Mouse (Mus musculus): ENCODE measurements around the gene Naa25. TPM values are rescaled to one million over a fixed set of nuclear protein-coding genes. Genes with fewer than 3 reads are reported as not detected.

Gene Naa25
- polyA plus RNA-seq, 1 experiment from 2014 or later = 37.2 TPM

GRCm38 (mm10) chr5:121438131-121438530 lies 40.4 kb downstream of the Naa25 start:
- 84% methylated on average over 5 of the region's 5 CpGs for WGBS (ENCODE audit: insufficient replicate concordance)
- H3K27ac ChIP-seq (ENCODE audit: low read depth, low read length) = no peak overlapping the region
- peaks cover 46% of the 10 kb centered on the region for H3K36me3 ChIP-seq (ENCODE audit: control insufficient read depth, insufficient read depth, low read length)
- H3K4me1 ChIP-seq (ENCODE audit: control insufficient read depth, insufficient read depth, low read length) = no peaks in the 10 kb centered on the region
- H3K4me3 ChIP-seq (ENCODE audit: low read depth, low read length) = no peak overlapping the region
- no peaks in the 10 kb centered on the region for H3K27me3 ChIP-seq (ENCODE audit: control insufficient read depth, insufficient read depth, low read length)
- no peak for ATAC-seq (replicated peaks; ENCODE audit: insufficient number of reproducible peaks, low FRiP score, low TSS enrichment)
- no peak overlapping the region for H3K4me2 ChIP-seq
- no peaks in the 10 kb centered on the region for H3K9me3 ChIP-seq (replicated peaks; ENCODE audit: control insufficient read depth, low read length)
- no peak overlapping the region for H3K9ac ChIP-seq (ENCODE audit: low read depth, low read length)

- Histone ChIP-seq H3K27ac (ENCODE audit: low read depth, low read length) (no peak overlapping the region), H3K9me3 (replicated peaks; ENCODE audit: control insufficient read depth, low read length) (no peaks in the 10 kb centered on the region), H3K36me3 (ENCODE audit: control insufficient read depth, insufficient read depth, low read length) (peaks cover 46% of the 10 kb centered on the region), H3K27me3 (ENCODE audit: control insufficient read depth, insufficient read depth, low read length) (no peaks in the 10 kb centered on the region), H3K9ac (ENCODE audit: low read depth, low read length) (no peak overlapping the region), H3K4me3 (ENCODE audit: low read depth, low read length) (no peak overlapping the region), H3K4me2 (no peak overlapping the region), H3K4me1 (ENCODE audit: control insufficient read depth, insufficient read depth, low read length) (no peaks in the 10 kb centered on the region)
- no peak for ATAC-seq (replicated peaks; ENCODE audit: insufficient number of reproducible peaks, low FRiP score, low TSS enrichment)
- 89% methylated on average over 11 of the region's 11 CpGs for WGBS (ENCODE audit: insufficient replicate concordance)
These were observed 41.0 kb downstream of the Naa25 start for GRCm38 (mm10) chr5:121438756-121439155.

DNA sequence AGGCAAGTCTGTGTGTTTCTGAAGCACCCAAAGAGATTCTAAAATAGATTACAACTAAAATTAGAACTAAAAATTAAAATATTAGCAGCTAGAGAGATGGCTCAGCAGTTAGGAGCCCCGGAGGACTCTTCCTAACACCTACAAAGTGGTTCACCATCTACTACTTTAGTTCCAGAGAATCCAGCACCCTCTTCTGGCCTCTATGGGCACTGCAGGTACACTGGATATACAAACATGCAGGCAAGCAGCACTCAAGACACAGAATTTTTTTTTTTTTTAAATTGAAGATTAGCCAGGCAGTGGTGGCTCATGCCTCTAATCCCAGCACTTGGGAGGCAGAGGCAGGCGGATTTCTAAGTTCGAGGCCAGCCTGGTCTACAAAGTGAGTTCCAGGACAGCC lies 45.8 kb downstream of the Naa25 start:
- peaks cover 46% of the 10 kb centered on the region for H3K36me3 ChIP-seq (ENCODE audit: control insufficient read depth, insufficient read depth, low read length)
- H3K27ac ChIP-seq (ENCODE audit: low read depth, low read length) = no peak overlapping the region
- H3K4me1 ChIP-seq (ENCODE audit: control insufficient read depth, insufficient read depth, low read length) = no peaks in the 10 kb centered on the region
- no peak overlapping the region for H3K9ac ChIP-seq (ENCODE audit: low read depth, low read length)
- WGBS (ENCODE audit: insufficient replicate concordance) = 88% methylated on average over 3 of the region's 3 CpGs
- no peak overlapping the region for H3K4me2 ChIP-seq
- no peak for ATAC-seq (replicated peaks; ENCODE audit: insufficient number of reproducible peaks, low FRiP score, low TSS enrichment)
- H3K4me3 ChIP-seq (ENCODE audit: low read depth, low read length) = no peak overlapping the region
- H3K9me3 ChIP-seq (replicated peaks; ENCODE audit: control insufficient read depth, low read length) = no peaks in the 10 kb centered on the region
- no peaks in the 10 kb centered on the region for H3K27me3 ChIP-seq (ENCODE audit: control insufficient read depth, insufficient read depth, low read length)

DNA sequence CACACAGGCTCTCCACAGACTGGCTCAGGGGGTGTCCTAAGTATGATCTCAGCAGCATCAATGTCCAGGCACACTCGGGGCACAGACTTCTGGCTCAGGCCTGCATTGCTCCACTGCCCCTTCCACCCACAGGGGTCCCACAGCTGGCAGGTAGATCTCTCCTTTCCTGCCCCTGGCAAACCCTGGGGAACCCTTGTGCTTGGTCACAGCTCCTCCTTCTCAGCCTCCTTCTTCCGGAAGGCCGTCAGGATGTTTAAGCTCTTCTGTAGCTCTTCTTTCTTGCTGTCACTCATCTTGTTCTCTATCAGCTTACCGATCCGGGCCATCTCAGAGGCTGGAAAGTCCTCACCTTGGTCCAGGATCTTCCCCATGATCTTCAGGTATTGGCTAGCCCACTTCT lies 47.1 kb downstream of the Naa25 start:
- H3K27me3 ChIP-seq (ENCODE audit: control insufficient read depth, insufficient read depth, low read length) = no peaks in the 10 kb centered on the region
- H3K4me2 ChIP-seq = no peak overlapping the region
- no peak overlapping the region for H3K9ac ChIP-seq (ENCODE audit: low read depth, low read length)
- WGBS (ENCODE audit: insufficient replicate concordance) = 89% methylated on average over 5 of the region's 5 CpGs
- H3K27ac ChIP-seq (ENCODE audit: low read depth, low read length) = no peak overlapping the region
- ATAC-seq (replicated peaks; ENCODE audit: insufficient number of reproducible peaks, low FRiP score, low TSS enrichment) = no peak
- 0 out of 2 replicates have a peak, but pooled peaks cover 4% of the 10 kb centered on the region for H3K4me1 ChIP-seq (ENCODE audit: control insufficient read depth, insufficient read depth, low read length)
- H3K9me3 ChIP-seq (replicated peaks; ENCODE audit: control insufficient read depth, low read length) = no peaks in the 10 kb centered on the region
- H3K4me3 ChIP-seq (ENCODE audit: low read depth, low read length) = no peak overlapping the region
- peaks cover 43% of the 10 kb centered on the region for H3K36me3 ChIP-seq (ENCODE audit: control insufficient read depth, insufficient read depth, low read length)

GRCm38 (mm10) chr5:121448450-121448849 lies 50.7 kb downstream of the Naa25 start:
- 94% methylated on average over 3 of the region's 3 CpGs for WGBS (ENCODE audit: insufficient replicate concordance)
- Histone ChIP-seq H3K9me3 (replicated peaks; ENCODE audit: control insufficient read depth, low read length) (no peaks in the 10 kb centered on the region), H3K9ac (ENCODE audit: low read depth, low read length) (no peak overlapping the region), H3K4me1 (ENCODE audit: control insufficient read depth, insufficient read depth, low read length) (peaks cover 12% of the 10 kb centered on the region), H3K4me2 (no peak overlapping the region), H3K27ac (ENCODE audit: low read depth, low read length) (no peak overlapping the region), H3K36me3 (ENCODE audit: control insufficient read depth, insufficient read depth, low read length) (peaks cover 27% of the 10 kb centered on the region), H3K4me3 (ENCODE audit: low read depth, low read length) (no peak overlapping the region), H3K27me3 (ENCODE audit: control insufficient read depth, insufficient read depth, low read length) (no peaks in the 10 kb centered on the region)
- ATAC-seq (replicated peaks; ENCODE audit: insufficient number of reproducible peaks, low FRiP score, low TSS enrichment) = no peak

DNA sequence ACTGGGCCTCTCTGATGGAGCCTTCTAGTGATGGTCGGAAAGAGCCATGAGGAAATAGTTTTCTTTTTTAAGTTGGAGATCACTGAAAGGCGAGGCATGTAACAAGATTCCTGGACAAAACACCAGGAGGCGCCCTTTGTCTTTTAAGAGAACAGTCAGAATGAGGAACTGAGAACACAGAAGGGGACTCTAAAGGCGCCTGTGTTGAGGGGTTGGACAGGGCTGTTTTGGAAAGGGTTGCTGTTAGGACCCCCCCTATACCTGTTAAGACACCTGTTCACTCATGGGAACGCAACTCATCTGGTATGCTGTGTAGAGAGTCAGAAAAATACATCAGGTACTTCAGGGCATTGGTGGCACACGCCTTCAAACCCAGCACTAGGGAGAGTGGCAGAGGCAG lies 52.2 kb downstream of the Naa25 start:
- Histone ChIP-seq H3K9ac (ENCODE audit: low read depth, low read length) (no peak overlapping the region), H3K36me3 (ENCODE audit: control insufficient read depth, insufficient read depth, low read length) (peaks cover 20% of the 10 kb centered on the region), H3K4me1 (ENCODE audit: control insufficient read depth, insufficient read depth, low read length) (peaks cover 25% of the 10 kb centered on the region), H3K27me3 (ENCODE audit: control insufficient read depth, insufficient read depth, low read length) (no peaks in the 10 kb centered on the region), H3K4me2 (no peak overlapping the region), H3K9me3 (replicated peaks; ENCODE audit: control insufficient read depth, low read length) (no peaks in the 10 kb centered on the region), H3K27ac (ENCODE audit: low read depth, low read length) (no peak overlapping the region), H3K4me3 (ENCODE audit: low read depth, low read length) (no peak overlapping the region)
- WGBS (ENCODE audit: insufficient replicate concordance) = 69% methylated on average over 6 of the region's 6 CpGs
- no peak for ATAC-seq (replicated peaks; ENCODE audit: insufficient number of reproducible peaks, low FRiP score, low TSS enrichment)

DNA sequence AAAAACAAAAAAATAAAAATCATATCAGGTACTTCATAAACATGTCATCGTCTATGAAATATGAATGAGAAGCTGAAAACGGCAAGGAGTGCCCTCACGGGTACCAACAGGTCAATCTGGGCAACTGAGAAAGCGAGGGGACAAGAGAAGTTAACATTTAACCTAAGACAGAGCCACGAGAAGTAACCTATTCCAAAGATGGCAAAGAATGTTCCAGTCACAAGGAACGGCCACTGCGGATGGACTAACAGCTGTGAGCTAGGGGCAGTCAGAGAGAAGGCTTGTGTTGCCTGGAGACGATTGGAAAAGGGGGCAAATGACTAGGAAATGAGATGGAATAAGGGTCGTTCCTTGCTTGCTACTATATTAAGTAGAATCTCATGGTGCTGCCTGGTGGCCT lies 52.7 kb downstream of the Naa25 start:
- no peak for ATAC-seq (replicated peaks; ENCODE audit: insufficient number of reproducible peaks, low FRiP score, low TSS enrichment)
- Histone ChIP-seq H3K27me3 (ENCODE audit: control insufficient read depth, insufficient read depth, low read length) (no peaks in the 10 kb centered on the region), H3K36me3 (ENCODE audit: control insufficient read depth, insufficient read depth, low read length) (peaks cover 16% of the 10 kb centered on the region), H3K4me1 (ENCODE audit: control insufficient read depth, insufficient read depth, low read length) (peaks cover 25% of the 10 kb centered on the region), H3K9ac (ENCODE audit: low read depth, low read length) (no peak overlapping the region), H3K4me3 (ENCODE audit: low read depth, low read length) (no peak overlapping the region), H3K4me2 (no peak overlapping the region; the same call in 1 of the 2 replicates), H3K9me3 (replicated peaks; ENCODE audit: control insufficient read depth, low read length) (no peaks in the 10 kb centered on the region), H3K27ac (ENCODE audit: low read depth, low read length) (no peak overlapping the region)
- 88% methylated on average over 9 of the region's 9 CpGs for WGBS (ENCODE audit: insufficient replicate concordance)

GRCm38 (mm10) chr5:121451203-121451602 lies 53.5 kb downstream of the Naa25 start:
- ATAC-seq (replicated peaks; ENCODE audit: insufficient number of reproducible peaks, low FRiP score, low TSS enrichment) = no peak
- Histone ChIP-seq H3K4me3 (ENCODE audit: low read depth, low read length) (peak overlapping the region; percentile 96), H3K27me3 (ENCODE audit: control insufficient read depth, insufficient read depth, low read length) (no peaks in the 10 kb centered on the region), H3K4me1 (ENCODE audit: control insufficient read depth, insufficient read depth, low read length) (peaks cover 25% of the 10 kb centered on the region), H3K36me3 (ENCODE audit: control insufficient read depth, insufficient read depth, low read length) (peaks cover 14% of the 10 kb centered on the region), H3K9me3 (replicated peaks; ENCODE audit: control insufficient read depth, low read length) (no peaks in the 10 kb centered on the region), H3K9ac (ENCODE audit: low read depth, low read length) (peak overlapping the region; percentile 99), H3K4me2 (peak overlapping the region; percentile 75), H3K27ac (ENCODE audit: low read depth, low read length) (peak overlapping the region; percentile 97; the same call in 1 of the 2 replicates)
- 28% methylated on average over 8 of the region's 8 CpGs for WGBS (ENCODE audit: insufficient replicate concordance)

DNA sequence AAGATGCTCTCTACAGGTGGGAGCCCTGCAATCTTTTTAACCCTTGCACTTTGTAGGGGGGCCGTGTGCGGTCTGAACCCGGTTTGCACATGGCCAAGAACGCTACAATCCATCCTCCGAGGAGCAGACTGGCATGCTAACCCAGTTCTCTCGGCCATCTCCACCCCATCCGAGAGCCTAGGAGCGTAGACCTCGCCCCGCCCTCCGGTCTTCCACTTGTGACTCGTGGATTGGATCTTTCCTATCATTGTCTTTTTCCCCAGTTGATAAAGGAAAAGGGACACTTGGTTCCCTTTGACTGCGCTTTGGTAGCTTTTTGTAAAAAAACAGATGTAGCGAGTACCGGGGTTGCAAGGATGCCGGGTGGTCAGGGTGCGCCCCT lies 53.9 kb downstream of the Naa25 start, which contains the start of gene Tmem116:
TSS of gene Tmem116 (plus strand) at position 250 of the 382 bp plus-strand sequence.
- peaks cover 9% of the 10 kb centered on the region for H3K36me3 ChIP-seq (ENCODE audit: control insufficient read depth, insufficient read depth, low read length)
- H3K27ac ChIP-seq (ENCODE audit: low read depth, low read length) = peak within 1 kb of the TSS; percentile 97
- peak within 1 kb of the TSS; percentile 99 for H3K9ac ChIP-seq (ENCODE audit: low read depth, low read length)
- H3K27me3 ChIP-seq (ENCODE audit: control insufficient read depth, insufficient read depth, low read length) = no peaks in the 10 kb centered on the region
- ATAC-seq (replicated peaks; ENCODE audit: insufficient number of reproducible peaks, low FRiP score, low TSS enrichment) = no peak
- peak within 1 kb of the TSS; percentile 96 for H3K4me3 ChIP-seq (ENCODE audit: low read depth, low read length)
- H3K4me1 ChIP-seq (ENCODE audit: control insufficient read depth, insufficient read depth, low read length) = peaks cover 25% of the 10 kb centered on the region
- WGBS (ENCODE audit: insufficient replicate concordance) = 1% methylated on average over 17 of the region's 17 CpGs
- no peaks in the 10 kb centered on the region for H3K9me3 ChIP-seq (replicated peaks; ENCODE audit: control insufficient read depth, low read length)
- peak within 1 kb of the TSS; percentile 75 for H3K4me2 ChIP-seq
